Mouse (Mus musculus): Measurements from ENCODE around the gene Desi1. TPM values are rescaled to one million over a fixed set of nuclear protein-coding genes. Genes with fewer than 3 reads are reported as not detected.

Gene Desi1
- polyA plus RNA-seq, 1 experiment from 2014 or later, result 45.4 TPM

DNA sequence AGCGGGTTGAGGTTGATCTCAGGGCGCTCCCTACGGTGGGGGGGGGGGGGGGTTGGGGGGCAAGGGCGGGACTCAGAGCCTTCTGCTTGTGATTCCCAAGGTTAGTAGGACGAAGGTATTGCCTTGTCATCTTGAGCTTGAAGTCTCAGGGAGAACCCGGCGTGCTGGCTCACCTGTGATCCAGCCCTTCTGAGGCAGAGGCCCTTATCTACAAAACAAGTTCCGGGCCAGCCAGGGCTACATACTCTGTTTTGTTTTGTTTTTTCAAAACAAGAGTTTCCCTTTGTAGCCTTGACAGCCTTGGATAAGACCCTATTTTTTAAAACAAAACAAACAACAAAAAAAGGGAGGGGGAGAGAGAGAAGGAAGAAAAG is 72.6 kb downstream of the Desi1 start:
- Histone ChIP-seq H3K4me2 (ENCODE audit: low read length) (peak overlapping the region; percentile 90), H3K4me1 (replicated peaks; ENCODE audit: control insufficient read depth, insufficient read depth, low read length) (peaks cover 12% of the 10 kb centered on the region), H3K4me3 (replicated peaks; ENCODE audit: low read length) (peak overlapping the region; percentile 60), H3K9me3 (ENCODE audit: control insufficient read depth, low read length) (no peaks in the 10 kb centered on the region), H3K27ac (ENCODE audit: low read length) (0 out of 2 replicates have a peak overlapping the region, but pooled peaks have one; percentile 3), H3K9ac (replicated peaks; ENCODE audit: low read depth, low read length) (peak overlapping the region; percentile 12; the same call in 1 of the 2 replicates), H3K27me3 (replicated peaks; ENCODE audit: control insufficient read depth, insufficient read depth, low read length) (no peaks in the 10 kb centered on the region), H3K36me3 (ENCODE audit: control insufficient read depth, insufficient read depth) (no peaks in the 10 kb centered on the region)
- ATAC-seq, result no peak
- WGBS, result under 1% methylated on average over 8 of the region's 8 CpGs

DNA sequence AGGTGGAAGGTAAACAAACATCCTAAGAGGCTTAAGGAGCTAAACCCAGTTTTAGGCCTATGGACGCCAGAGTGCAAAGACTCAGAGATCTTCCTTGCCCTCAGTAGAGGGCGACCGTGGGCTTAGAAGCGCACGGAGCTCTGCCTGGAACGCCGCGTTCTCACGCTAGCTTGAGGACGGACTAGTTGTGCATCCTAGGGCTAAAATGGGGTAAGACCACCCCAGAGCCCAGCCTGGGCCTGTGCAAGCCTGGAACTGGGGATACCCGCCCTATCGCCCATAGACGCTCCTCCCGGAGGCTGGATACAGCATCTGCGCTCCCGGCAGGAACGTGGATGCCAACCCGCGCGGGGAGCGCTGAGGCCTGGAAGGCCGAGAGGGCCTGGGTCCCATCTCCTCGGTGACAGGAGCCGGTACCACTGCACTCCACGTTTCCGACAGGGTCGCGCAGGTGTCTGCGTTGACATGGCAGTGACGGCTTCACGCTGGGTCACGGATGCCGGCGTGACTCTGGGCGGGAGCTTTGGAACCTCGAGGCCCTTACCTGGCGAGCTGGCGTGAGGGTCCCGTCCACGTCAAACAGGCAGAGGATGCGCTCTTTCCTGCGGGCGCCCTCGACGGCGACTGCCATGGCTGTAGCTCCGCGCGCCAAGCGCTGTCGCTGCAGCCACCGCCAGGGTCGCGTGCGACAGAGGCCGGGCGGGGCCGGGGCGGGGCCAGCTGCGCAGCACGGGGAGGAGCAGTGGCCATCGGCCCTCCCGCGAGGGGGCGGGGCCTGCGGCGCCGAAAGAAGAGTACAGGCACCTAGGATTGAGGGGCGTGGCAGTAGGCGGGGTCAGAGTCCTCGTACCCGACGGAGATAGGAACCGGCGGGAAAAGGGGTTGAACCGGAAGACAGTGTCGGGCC is 73.2 kb downstream of the Desi1 start, which contains the start of gene Pmm1:
Gene Pmm1 (minus strand): TSS at position 760 of the 907 bp plus-strand sequence.
- peak; percentile 97 for ATAC-seq
- Histone ChIP-seq H3K27ac (ENCODE audit: low read length) (peak within 1 kb of the TSS; percentile 89), H3K27me3 (replicated peaks; ENCODE audit: control insufficient read depth, insufficient read depth, low read length) (no peaks in the 10 kb centered on the region), H3K9me3 (ENCODE audit: control insufficient read depth, low read length) (no peaks in the 10 kb centered on the region), H3K4me1 (replicated peaks; ENCODE audit: control insufficient read depth, insufficient read depth, low read length) (peaks cover 12% of the 10 kb centered on the region), H3K4me3 (replicated peaks; ENCODE audit: low read length) (peak within 1 kb of the TSS; percentile 60), H3K36me3 (ENCODE audit: control insufficient read depth, insufficient read depth) (no peaks in the 10 kb centered on the region; the same call in 1 of the 2 replicates), H3K9ac (replicated peaks; ENCODE audit: low read depth, low read length) (peak within 1 kb of the TSS; percentile 73), H3K4me2 (ENCODE audit: low read length) (peak within 1 kb of the TSS; percentile 90)
- under 1% methylated on average over 74 of the region's 77 CpGs for WGBS

DNA sequence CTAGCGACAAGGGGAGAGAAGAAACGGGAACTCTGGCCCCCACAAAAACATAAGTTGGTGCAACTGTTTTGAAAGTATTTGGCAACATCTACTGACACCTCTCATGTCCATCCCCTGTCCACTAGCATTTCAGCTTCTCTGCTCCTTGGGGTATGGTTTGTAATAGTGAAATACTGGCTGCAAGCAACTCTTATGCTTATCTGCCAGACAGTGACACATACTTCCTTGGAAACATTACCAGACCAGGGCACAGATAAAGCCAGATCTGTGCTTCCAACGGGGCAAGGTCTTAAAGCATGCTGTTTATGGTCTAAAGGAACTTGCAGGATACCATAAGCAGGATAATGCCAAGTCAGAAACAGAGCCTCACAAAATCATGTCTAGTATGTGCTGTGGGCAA is 74.8 kb downstream of the Desi1 start:
- no peak for ATAC-seq
- WGBS, result 87% methylated on average over 3 of the region's 3 CpGs
- H3K36me3 ChIP-seq (ENCODE audit: control insufficient read depth, insufficient read depth), result peaks cover 3% of the 10 kb centered on the region; the same call in 1 of the 2 replicates
- no peak overlapping the region for H3K9ac ChIP-seq (replicated peaks; ENCODE audit: low read depth, low read length)
- no peak overlapping the region for H3K4me3 ChIP-seq (replicated peaks; ENCODE audit: low read length)
- no peak overlapping the region for H3K27ac ChIP-seq (ENCODE audit: low read length)
- H3K4me2 ChIP-seq (ENCODE audit: low read length), result no peak overlapping the region
- H3K27me3 ChIP-seq (replicated peaks; ENCODE audit: control insufficient read depth, insufficient read depth, low read length), result no peaks in the 10 kb centered on the region
- H3K9me3 ChIP-seq (ENCODE audit: control insufficient read depth, low read length), result no peaks in the 10 kb centered on the region
- peaks cover 12% of the 10 kb centered on the region for H3K4me1 ChIP-seq (replicated peaks; ENCODE audit: control insufficient read depth, insufficient read depth, low read length)

DNA sequence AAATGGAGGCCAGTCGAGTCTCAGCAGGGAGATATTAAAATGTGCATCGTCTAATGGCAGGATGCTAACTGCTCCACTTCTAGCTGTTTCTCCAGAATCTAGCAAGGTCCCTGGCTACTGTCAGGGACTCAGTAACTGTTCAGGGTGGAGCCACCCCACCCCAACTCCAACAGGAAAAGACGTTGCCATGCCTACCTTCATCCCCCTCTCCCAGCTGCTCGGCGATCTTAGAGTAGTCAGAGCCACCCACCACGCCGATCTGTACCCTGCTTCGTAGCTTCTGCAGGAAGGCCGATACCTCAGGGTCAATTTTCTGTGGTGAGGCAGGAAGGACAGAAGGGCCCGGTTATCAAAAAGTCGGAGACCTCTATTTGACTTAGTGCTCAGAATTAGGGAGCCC is 76.1 kb downstream of the Desi1 start:
- no peak for ATAC-seq
- Histone ChIP-seq H3K4me3 (replicated peaks; ENCODE audit: low read length) (no peak overlapping the region), H3K27me3 (replicated peaks; ENCODE audit: control insufficient read depth, insufficient read depth, low read length) (no peaks in the 10 kb centered on the region), H3K4me1 (replicated peaks; ENCODE audit: control insufficient read depth, insufficient read depth, low read length) (peaks cover 12% of the 10 kb centered on the region), H3K9me3 (ENCODE audit: control insufficient read depth, low read length) (no peaks in the 10 kb centered on the region), H3K27ac (ENCODE audit: low read length) (no peak overlapping the region), H3K36me3 (ENCODE audit: control insufficient read depth, insufficient read depth) (peaks cover 3% of the 10 kb centered on the region; the same call in 1 of the 2 replicates), H3K4me2 (ENCODE audit: low read length) (no peak overlapping the region), H3K9ac (replicated peaks; ENCODE audit: low read depth, low read length) (no peak overlapping the region)
- 87% methylated on average over 11 of the region's 11 CpGs for WGBS

DNA sequence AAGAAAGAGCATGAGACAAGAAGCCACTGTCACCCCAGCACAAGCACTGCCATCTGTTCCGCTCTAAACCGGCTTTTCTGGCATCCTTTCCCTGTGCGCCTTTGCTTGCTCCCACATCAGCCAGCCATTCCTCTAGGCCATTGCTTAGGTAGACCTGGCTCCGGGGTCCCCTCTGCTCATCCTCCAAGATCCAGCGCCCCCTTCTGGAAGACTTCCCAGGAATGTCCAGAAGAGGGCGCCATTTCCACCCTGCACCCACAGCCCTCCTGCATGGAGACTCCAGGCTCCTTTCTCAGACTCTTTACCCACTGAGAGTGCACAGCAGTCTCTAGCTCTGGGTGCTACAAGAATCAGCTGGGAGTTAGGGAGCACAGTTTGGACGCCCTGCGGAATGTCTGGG is 77.2 kb downstream of the Desi1 start:
- ATAC-seq, result no peak
- H3K27me3 ChIP-seq (replicated peaks; ENCODE audit: control insufficient read depth, insufficient read depth, low read length), result no peaks in the 10 kb centered on the region
- peaks cover 5% of the 10 kb centered on the region; the same call in 1 of the 2 replicates for H3K36me3 ChIP-seq (ENCODE audit: control insufficient read depth, insufficient read depth)
- H3K27ac ChIP-seq (ENCODE audit: low read length), result no peak overlapping the region
- H3K4me3 ChIP-seq (replicated peaks; ENCODE audit: low read length), result no peak overlapping the region
- peaks cover 12% of the 10 kb centered on the region for H3K4me1 ChIP-seq (replicated peaks; ENCODE audit: control insufficient read depth, insufficient read depth, low read length)
- H3K9ac ChIP-seq (replicated peaks; ENCODE audit: low read depth, low read length), result no peak overlapping the region
- H3K4me2 ChIP-seq (ENCODE audit: low read length), result no peak overlapping the region
- no peaks in the 10 kb centered on the region for H3K9me3 ChIP-seq (ENCODE audit: control insufficient read depth, low read length)
- 51% methylated on average over 8 of the region's 8 CpGs for WGBS

DNA sequence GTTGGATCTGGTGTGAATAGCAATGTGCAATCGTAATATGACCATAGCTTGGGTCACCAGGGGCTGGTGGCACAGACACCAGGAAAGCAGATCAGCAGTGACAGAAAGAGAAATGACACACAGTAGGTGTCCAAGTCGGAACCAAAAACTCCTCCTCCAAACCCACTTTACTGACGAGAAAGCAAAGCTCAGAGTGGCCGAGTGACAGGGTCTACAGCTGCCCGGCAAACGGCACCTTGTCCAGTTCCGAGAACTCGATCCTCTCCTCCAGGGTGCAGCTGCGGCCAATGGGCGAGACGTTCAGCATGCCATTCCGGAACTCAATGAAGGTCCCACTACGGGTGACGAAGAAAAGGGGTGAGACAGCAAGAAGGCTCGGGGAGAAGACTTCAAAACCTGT is 78.2 kb downstream of the Desi1 start:
- ATAC-seq, result no peak
- no peak overlapping the region for H3K4me3 ChIP-seq (replicated peaks; ENCODE audit: low read length)
- 95% methylated on average over 15 of the region's 15 CpGs for WGBS
- H3K4me1 ChIP-seq (replicated peaks; ENCODE audit: control insufficient read depth, insufficient read depth, low read length), result peaks cover 12% of the 10 kb centered on the region
- peaks cover 13% of the 10 kb centered on the region; the same call in 1 of the 2 replicates for H3K36me3 ChIP-seq (ENCODE audit: control insufficient read depth, insufficient read depth)
- no peak overlapping the region for H3K27ac ChIP-seq (ENCODE audit: low read length)
- H3K9ac ChIP-seq (replicated peaks; ENCODE audit: low read depth, low read length), result no peak overlapping the region
- H3K4me2 ChIP-seq (ENCODE audit: low read length), result no peak overlapping the region
- H3K27me3 ChIP-seq (replicated peaks; ENCODE audit: control insufficient read depth, insufficient read depth, low read length), result no peaks in the 10 kb centered on the region
- no peaks in the 10 kb centered on the region for H3K9me3 ChIP-seq (ENCODE audit: control insufficient read depth, low read length)

DNA sequence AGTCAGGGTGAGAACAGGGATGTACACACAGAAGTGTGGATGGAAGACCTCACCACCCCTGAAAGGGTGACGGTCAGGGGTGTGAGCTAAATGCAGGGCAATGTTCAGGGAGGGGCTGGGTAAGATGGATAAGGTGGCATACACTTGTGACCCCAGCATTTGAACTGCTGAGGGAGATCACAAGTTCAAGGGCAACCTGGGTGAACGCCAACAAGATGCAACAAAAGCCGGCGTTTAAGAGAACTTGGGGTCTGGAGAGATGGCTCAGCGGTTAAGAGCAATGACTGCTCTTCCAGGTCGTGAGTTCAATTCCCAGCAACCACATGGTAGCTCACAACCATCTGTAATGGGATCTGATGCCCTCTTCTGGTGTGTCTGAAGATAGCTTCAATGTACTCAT is 78.9 kb downstream of the Desi1 start:
- WGBS, result 93% methylated on average over 6 of the region's 6 CpGs
- ATAC-seq, result no peak

DNA sequence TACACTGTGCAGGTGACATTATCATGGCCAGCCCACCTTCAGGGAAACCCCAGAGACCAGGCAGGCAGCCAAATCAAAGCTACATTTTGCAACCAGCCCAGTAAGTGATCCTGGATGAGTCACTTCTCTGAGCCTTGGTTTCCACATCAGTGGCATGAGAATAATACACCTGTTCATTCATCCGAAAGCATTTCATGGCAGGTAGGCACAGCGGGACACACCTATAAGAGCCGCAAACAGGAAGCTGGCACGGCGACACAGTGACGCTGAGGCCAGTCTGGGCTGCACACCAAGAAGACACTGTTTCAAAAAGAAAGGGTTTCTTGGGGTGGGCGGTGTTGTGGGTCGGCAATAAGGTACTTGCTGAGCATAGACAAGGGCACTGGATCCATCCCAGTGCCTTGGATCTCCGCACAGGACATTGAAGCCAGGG is 79.5 kb downstream of the Desi1 start:
- Histone ChIP-seq H3K4me1 (replicated peaks; ENCODE audit: control insufficient read depth, insufficient read depth, low read length) (peaks cover 5% of the 10 kb centered on the region; the same call in 1 of the 2 replicates), H3K4me2 (ENCODE audit: low read length) (no peak overlapping the region), H3K9me3 (ENCODE audit: control insufficient read depth, low read length) (no peaks in the 10 kb centered on the region), H3K27ac (ENCODE audit: low read length) (no peak overlapping the region), H3K27me3 (replicated peaks; ENCODE audit: control insufficient read depth, insufficient read depth, low read length) (no peaks in the 10 kb centered on the region), H3K9ac (replicated peaks; ENCODE audit: low read depth, low read length) (no peak overlapping the region), H3K4me3 (replicated peaks; ENCODE audit: low read length) (no peak overlapping the region), H3K36me3 (ENCODE audit: control insufficient read depth, insufficient read depth) (peaks cover 18% of the 10 kb centered on the region; the same call in 1 of the 2 replicates)
- 94% methylated on average over 9 of the region's 9 CpGs for WGBS
- no peak for ATAC-seq

More for the DNA sequence above, 78.9 kb downstream of the Desi1 start:
- Histone ChIP-seq H3K9ac (replicated peaks; ENCODE audit: low read depth, low read length) (no peak overlapping the region), H3K4me1 (replicated peaks; ENCODE audit: control insufficient read depth, insufficient read depth, low read length) (peaks cover 9% of the 10 kb centered on the region), H3K27ac (ENCODE audit: low read length) (no peak overlapping the region), H3K27me3 (replicated peaks; ENCODE audit: control insufficient read depth, insufficient read depth, low read length) (no peaks in the 10 kb centered on the region), H3K4me2 (ENCODE audit: low read length) (no peak overlapping the region), H3K9me3 (ENCODE audit: control insufficient read depth, low read length) (no peaks in the 10 kb centered on the region), H3K36me3 (ENCODE audit: control insufficient read depth, insufficient read depth) (peaks cover 16% of the 10 kb centered on the region; the same call in 1 of the 2 replicates), H3K4me3 (replicated peaks; ENCODE audit: low read length) (no peak overlapping the region)

DNA sequence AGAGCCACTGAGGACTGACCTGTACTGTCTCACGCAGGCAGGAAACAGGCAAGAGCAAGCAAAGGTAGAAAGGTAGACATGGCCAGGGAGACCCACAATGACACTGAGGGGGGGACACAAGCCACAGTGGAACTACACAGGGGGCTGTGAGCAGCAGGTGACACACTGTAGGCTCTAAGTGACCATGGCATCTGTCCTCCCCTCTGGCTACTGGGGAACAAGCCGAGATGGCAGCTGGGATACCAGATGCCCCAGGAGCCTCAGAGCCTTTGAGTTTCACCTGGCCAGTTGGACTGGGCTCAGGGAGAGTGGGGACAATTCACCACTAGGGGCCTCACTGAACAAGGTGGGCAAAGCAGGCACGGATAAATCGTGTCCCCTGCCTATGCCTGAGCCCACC is 81.4 kb downstream of the Desi1 start:
- WGBS, result 84% methylated on average over 4 of the region's 4 CpGs
- Histone ChIP-seq H3K4me2 (ENCODE audit: low read length) (no peak overlapping the region), H3K36me3 (ENCODE audit: control insufficient read depth, insufficient read depth) (peaks cover 21% of the 10 kb centered on the region), H3K9me3 (ENCODE audit: control insufficient read depth, low read length) (no peaks in the 10 kb centered on the region), H3K4me3 (replicated peaks; ENCODE audit: low read length) (no peak overlapping the region), H3K27me3 (replicated peaks; ENCODE audit: control insufficient read depth, insufficient read depth, low read length) (no peaks in the 10 kb centered on the region), H3K27ac (ENCODE audit: low read length) (no peak overlapping the region), H3K4me1 (replicated peaks; ENCODE audit: control insufficient read depth, insufficient read depth, low read length) (peaks cover 5% of the 10 kb centered on the region; the same call in 1 of the 2 replicates), H3K9ac (replicated peaks; ENCODE audit: low read depth, low read length) (no peak overlapping the region)
- no peak for ATAC-seq

Measured in forebrain, embryonic 16.5 days (tissue).